Mouse (Mus musculus) forebrain, embryonic 16.5 days (tissue): ENCODE data around the gene Prrc2b. TPM values are rescaled to one million over a fixed set of nuclear protein-coding genes. Genes with fewer than 3 reads are reported as not detected.

ENCODE experiments used
- ATAC-seq: fragments of 200-750 bp; cut with Nextera tagmentation; 2 replicates; pipeline ENCODE4 v1.8.0; 2017; ENCODE audit warnings: mild to moderate bottlenecking, moderate library complexity
- H3K27ac ChIP-seq: fragments of 300-500 bp; sonication (generic); 2 replicates; pipeline ENCODE4 v1.5.1; 2014; ENCODE audit warnings: low read length, control low read depth
- H3K27me3 ChIP-seq: fragments of 300-500 bp; sonication (generic); replicated peaks from 2 replicates; pipeline ENCODE4 v1.6.1; 2014; ENCODE audit warnings: low read length; ENCODE audit not compliant: control insufficient read depth, insufficient read depth
- H3K36me3 ChIP-seq: fragments of 300-500 bp; sonication (generic); 2 replicates; pipeline ENCODE4 v1.6.1; 2014; ENCODE audit not compliant: control insufficient read depth, insufficient read depth
- H3K4me1 ChIP-seq: fragments of 300-500 bp; sonication (generic); replicated peaks from 2 replicates; pipeline ENCODE4 v1.6.1; 2014; ENCODE audit warnings: low read length; ENCODE audit not compliant: control insufficient read depth, insufficient read depth
- H3K4me2 ChIP-seq: fragments of 300-500 bp; sonication (generic); 2 replicates; pipeline ENCODE4 v1.6.1; 2014; ENCODE audit warnings: mild to moderate bottlenecking, low read length, control low read depth
- H3K4me3 ChIP-seq: fragments of 300-500 bp; sonication (generic); replicated peaks from 2 replicates; pipeline ENCODE4 v1.5.1; 2014; ENCODE audit warnings: mild to moderate bottlenecking, low read length, control low read depth
- H3K9ac ChIP-seq: fragments of 300-500 bp; sonication (generic); replicated peaks from 2 replicates; pipeline ENCODE4 v1.6.1; 2014; ENCODE audit warnings: low read depth, low read length, control low read depth
- H3K9me3 ChIP-seq: fragments of 300-500 bp; sonication (generic); 2 replicates; pipeline ENCODE4 v1.6.1; 2016; ENCODE audit warnings: low read length; ENCODE audit not compliant: control insufficient read depth
- WGBS: fragments of 180-500 bp; shearing (Covaris S2); extraction: QIAGEN DNeasy Blood & Tissue Kit; methylation state at CpG from one replicate; pipeline ENCODE4 v1.1.7; 2014; 5-methylcytosine and 5-hydroxymethylcytosine counted together
- polyA plus RNA-seq: library from polyadenylated mRNA; unstranded; fragments of >200 nt; fragmentation: Nextera tagmentation; extraction: Ambion mirVana; gene quantifications from 2 replicates; pipeline ENCODE4 v1.2.1, GENCODE M21; 2015

Prrc2b gene
- polyA plus RNA-seq, 1 experiment from 2014 or later, result 84.7 TPM

DNA sequence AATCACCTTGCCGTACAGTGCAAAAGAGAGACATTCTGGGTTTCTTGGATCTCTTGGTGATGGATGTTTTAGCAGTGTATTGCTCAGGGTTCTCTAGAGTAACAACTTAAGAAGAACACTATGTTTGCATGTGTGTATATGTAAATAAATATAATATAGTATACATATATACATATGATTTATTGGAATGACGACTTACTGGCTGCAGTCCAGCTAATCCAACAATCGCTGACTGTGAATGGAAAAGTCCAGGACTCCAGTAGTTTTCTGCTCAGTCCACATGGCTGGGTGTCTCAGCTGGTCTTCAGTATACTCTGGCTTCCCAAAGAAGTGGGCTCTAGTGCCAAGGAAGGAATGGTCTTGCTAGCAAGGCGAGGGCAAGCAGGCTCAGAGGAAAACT, 86.7 kb downstream of the Prrc2b start:
- H3K36me3 ChIP-seq, result no peaks in the 10 kb centered on the region
- H3K27ac ChIP-seq, result no peak overlapping the region
- no peaks in the 10 kb centered on the region for H3K27me3 ChIP-seq
- H3K9ac ChIP-seq, result peak overlapping the region; percentile 70
- WGBS, result 41% methylated on average over 4 of the region's 4 CpGs
- H3K4me3 ChIP-seq, result peak overlapping the region; percentile 63
- H3K4me2 ChIP-seq, result peak overlapping the region; percentile 79
- no peak for ATAC-seq
- peaks cover 22% of the 10 kb centered on the region for H3K4me1 ChIP-seq
- H3K9me3 ChIP-seq, result no peaks in the 10 kb centered on the region

- H3K4me1 ChIP-seq, result peaks cover 22% of the 10 kb centered on the region
- no peak overlapping the region for H3K4me3 ChIP-seq
- H3K36me3 ChIP-seq, result no peaks in the 10 kb centered on the region
- WGBS, result 89% methylated on average over 9 of the region's 9 CpGs
- no peak overlapping the region for H3K27ac ChIP-seq
- H3K4me2 ChIP-seq, result no peak overlapping the region
- no peak for ATAC-seq
- H3K9me3 ChIP-seq, result no peaks in the 10 kb centered on the region
- no peak overlapping the region for H3K9ac ChIP-seq
- no peaks in the 10 kb centered on the region for H3K27me3 ChIP-seq
These were observed 88.0 kb downstream of the Prrc2b start for GRCm38 (mm10) chr2:32238708-32239435.

DNA sequence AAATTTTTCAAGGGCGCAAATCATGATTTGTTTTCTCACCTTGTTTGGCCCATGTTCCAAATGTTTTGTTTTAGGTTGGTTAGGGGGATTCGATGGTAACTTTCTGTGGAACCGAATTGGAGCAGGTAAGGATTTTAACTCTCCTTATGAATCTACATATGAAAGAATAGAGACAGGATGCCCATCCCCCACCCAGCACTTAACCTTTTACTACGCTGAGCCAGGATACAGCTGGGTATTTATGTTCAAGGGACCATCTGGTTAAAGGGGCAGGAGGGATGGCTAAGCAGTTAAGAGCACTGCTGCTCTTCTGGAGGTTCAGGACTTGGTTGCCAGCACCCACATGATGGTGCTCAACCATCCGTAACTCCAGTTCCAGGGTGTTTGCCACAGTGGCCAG, 89.7 kb downstream of the Prrc2b start:
- 87% methylated on average over 5 of the region's 5 CpGs for WGBS
- Histone ChIP-seq H3K27me3 (no peaks in the 10 kb centered on the region), H3K36me3 (peaks cover 3% of the 10 kb centered on the region; the same call in 1 of the 2 replicates), H3K4me2 (no peak overlapping the region), H3K27ac (no peak overlapping the region), H3K9me3 (no peaks in the 10 kb centered on the region), H3K4me1 (peaks cover 14% of the 10 kb centered on the region), H3K4me3 (no peak overlapping the region), H3K9ac (no peak overlapping the region)
- ATAC-seq, result no peak

DNA sequence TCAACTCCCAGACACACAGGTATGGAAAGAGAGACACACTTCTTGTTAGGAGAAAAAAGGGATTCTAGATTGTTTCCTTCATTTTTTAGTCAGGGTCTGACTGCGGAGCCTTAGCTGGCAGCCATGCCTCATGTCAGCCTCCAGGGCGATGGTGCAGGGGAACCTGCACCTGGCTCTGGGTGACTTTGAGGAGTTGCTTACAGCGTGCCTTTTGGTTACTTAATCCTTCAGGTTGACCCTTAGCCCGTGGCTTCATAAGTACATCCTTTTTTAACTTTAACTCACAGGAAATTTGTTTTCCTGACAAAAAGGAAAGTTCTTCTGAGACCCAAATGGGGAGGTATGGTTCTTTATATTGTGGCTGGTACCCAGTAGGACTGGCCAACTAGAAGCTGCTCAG, 92.1 kb downstream of the Prrc2b start:
- no peak for ATAC-seq
- 87% methylated on average over 4 of the region's 4 CpGs for WGBS
- H3K4me3 ChIP-seq, result no peak overlapping the region

DNA sequence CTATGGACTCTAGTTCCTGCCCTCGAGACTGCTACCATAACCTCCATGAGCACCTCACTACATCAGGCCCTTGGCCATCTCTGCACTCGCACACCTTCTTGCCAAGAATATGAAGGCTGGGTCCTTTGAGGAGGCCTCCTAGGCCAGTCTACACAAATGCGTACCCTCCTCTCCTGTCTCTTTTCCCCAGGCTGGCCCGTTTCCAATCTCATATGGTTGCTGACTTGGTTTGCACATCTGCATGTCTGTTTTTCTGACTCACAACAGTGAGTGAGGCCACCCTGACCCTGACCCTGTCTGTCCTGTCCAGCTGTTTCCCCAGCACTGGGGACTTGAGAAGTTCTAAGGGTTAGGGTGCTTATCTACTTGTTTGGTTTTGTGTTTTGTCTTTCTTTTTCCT, 95.9 kb downstream of the Prrc2b start:
- Histone ChIP-seq H3K4me3 (no peak overlapping the region), H3K4me2 (no peak overlapping the region), H3K36me3 (peaks cover 4% of the 10 kb centered on the region), H3K27ac (no peak overlapping the region), H3K9ac (no peak overlapping the region), H3K4me1 (no peaks in the 10 kb centered on the region), H3K27me3 (no peaks in the 10 kb centered on the region), H3K9me3 (no peaks in the 10 kb centered on the region)
- no peak for ATAC-seq
- 90% methylated on average over 4 of the region's 4 CpGs for WGBS

More for the DNA sequence above, 92.1 kb downstream of the Prrc2b start:
- Histone ChIP-seq H3K27ac (no peak overlapping the region), H3K4me1 (no peaks in the 10 kb centered on the region), H3K9me3 (no peaks in the 10 kb centered on the region), H3K9ac (no peak overlapping the region), H3K36me3 (peaks cover 3% of the 10 kb centered on the region; the same call in 1 of the 2 replicates), H3K4me2 (no peak overlapping the region), H3K27me3 (no peaks in the 10 kb centered on the region)

DNA sequence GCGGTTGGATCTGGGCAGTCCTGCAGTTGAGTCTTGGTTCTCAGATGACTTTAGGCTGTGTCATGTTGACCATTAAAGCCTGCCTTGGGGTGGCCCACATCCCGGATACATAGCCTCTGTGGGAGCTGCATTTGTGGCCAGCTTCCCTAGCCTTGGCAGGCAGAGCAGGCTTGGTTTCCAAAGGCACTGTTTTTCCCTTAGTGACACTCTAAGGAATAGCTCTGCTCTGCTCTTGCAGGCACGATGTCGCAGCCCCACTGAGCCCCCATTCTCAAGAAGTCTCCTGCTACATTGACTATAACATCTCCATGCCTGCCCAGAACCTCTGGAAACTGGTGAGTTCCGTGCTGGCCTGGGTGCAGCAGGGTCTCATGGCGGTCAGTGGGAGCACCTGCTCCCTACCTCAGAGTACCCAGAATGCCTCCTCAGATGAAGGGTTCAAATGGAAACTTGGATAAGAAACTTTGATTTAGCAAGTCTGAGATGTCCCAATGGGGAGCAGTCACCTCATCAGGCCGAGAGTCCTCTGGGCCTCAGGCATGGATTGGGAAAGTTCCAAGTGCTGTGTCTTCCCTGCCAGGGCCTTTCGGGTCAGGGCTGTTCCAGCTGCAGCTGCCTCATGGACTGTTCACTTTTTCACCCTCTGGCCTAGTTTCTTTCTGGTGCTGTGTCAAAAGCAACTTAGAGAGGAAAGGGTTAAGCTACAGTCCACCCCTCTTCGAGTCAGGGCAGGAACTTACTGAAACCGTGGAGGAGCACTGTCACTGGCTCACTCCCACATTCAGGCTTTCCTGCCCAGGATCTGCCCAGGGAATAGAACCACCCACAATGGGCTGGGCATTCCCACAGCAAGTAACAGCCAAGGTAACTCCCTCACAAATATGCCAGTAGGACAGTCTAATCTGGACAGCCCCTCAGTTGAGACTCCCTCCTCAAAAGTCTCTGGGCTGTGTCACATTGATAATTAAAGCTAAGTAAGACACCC, 97.8 kb downstream of the Prrc2b start:
- ATAC-seq, result no peak
- Histone ChIP-seq H3K9me3 (no peaks in the 10 kb centered on the region), H3K36me3 (peaks cover 6% of the 10 kb centered on the region), H3K4me2 (no peak overlapping the region), H3K9ac (no peak overlapping the region), H3K27me3 (no peaks in the 10 kb centered on the region), H3K4me1 (no peaks in the 10 kb centered on the region), H3K4me3 (no peak overlapping the region), H3K27ac (no peak overlapping the region)
- 85% methylated on average over 10 of the region's 10 CpGs for WGBS

GRCm38 (mm10) chr2:32251791-32252527, 101.1 kb downstream of the Prrc2b start:
- no peaks in the 10 kb centered on the region for H3K9me3 ChIP-seq
- ATAC-seq, result no peak
- no peak overlapping the region for H3K9ac ChIP-seq
- 91% methylated on average over 12 of the region's 12 CpGs for WGBS
- H3K4me3 ChIP-seq, result no peak overlapping the region
- no peak overlapping the region for H3K27ac ChIP-seq
- no peaks in the 10 kb centered on the region for H3K27me3 ChIP-seq
- peaks cover 10% of the 10 kb centered on the region for H3K36me3 ChIP-seq
- H3K4me1 ChIP-seq, result no peaks in the 10 kb centered on the region
- no peak overlapping the region for H3K4me2 ChIP-seq

- WGBS, result 89% methylated on average over 5 of the region's 5 CpGs
- Histone ChIP-seq H3K4me3 (no peak overlapping the region), H3K27me3 (no peaks in the 10 kb centered on the region), H3K36me3 (peaks cover 11% of the 10 kb centered on the region), H3K4me2 (no peak overlapping the region), H3K9me3 (no peaks in the 10 kb centered on the region), H3K27ac (no peak overlapping the region), H3K9ac (no peak overlapping the region), H3K4me1 (no peaks in the 10 kb centered on the region)
- ATAC-seq, result no peak
These were observed 101.8 kb downstream of the Prrc2b start for GRCm38 (mm10) chr2:32252658-32253057.

DNA sequence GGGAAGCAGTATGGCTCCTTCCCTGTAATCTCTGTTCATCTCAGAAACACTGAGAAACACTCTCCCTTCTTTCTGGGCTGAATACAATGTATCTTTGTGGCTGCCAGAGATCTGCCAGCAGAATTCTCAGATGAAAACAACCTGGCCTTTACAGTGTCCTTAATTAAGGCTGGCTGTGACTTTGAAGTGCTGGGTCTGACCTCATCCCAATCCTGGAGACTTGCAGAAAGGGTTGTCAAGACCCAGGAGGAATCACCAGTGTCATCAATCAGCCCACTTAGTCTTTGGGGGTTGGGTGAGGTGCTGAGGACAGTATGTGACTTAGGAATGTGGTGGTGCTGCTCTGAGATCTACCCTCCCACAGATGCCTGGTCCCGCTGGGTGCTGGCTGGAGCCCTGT, 102.5 kb downstream of the Prrc2b start:
- Histone ChIP-seq H3K9me3 (no peaks in the 10 kb centered on the region), H3K36me3 (peaks cover 11% of the 10 kb centered on the region), H3K4me2 (no peak overlapping the region), H3K27ac (no peak overlapping the region), H3K4me3 (no peak overlapping the region), H3K4me1 (no peaks in the 10 kb centered on the region), H3K27me3 (no peaks in the 10 kb centered on the region), H3K9ac (no peak overlapping the region)
- WGBS, result 89% methylated on average over 1 of the region's 1 CpGs
- no peak for ATAC-seq
